Mouse (Mus musculus) right cerebral cortex, adult 18-20 months (tissue): ENCODE measurements at regions not wholly inside any gene's neighbourhood (a gene's known extent, or its start where the extent isn't known, plus 50 kb on each side); places are given as distances from the start of the nearest gene placed in this dataset.
A peak's percentile ranks its signal among the peaks of the same experiment; 100 is the strongest.

Source experiments
- DNase-seq: peaks from one replicate; pipeline ENCODE4 v3.0.0; 2022; ENCODE audit warnings: mixed read lengths

GRCm38 (mm10) chr1:104578123-104578522, 190.2 kb upstream of the Cdh20 start:
- DNase-seq = no peak

GRCm38 (mm10) chr1:104584123-104584522, 184.2 kb upstream of the Cdh20 start:
- no peak for DNase-seq

- DNase-seq = no peak
Observed at GRCm38 (mm10) chr1:104586985-104587384, 181.3 kb upstream of the Cdh20 start.

GRCm38 (mm10) chr1:104605301-104605700, 163.0 kb upstream of the Cdh20 start:
- no peak for DNase-seq

DNA sequence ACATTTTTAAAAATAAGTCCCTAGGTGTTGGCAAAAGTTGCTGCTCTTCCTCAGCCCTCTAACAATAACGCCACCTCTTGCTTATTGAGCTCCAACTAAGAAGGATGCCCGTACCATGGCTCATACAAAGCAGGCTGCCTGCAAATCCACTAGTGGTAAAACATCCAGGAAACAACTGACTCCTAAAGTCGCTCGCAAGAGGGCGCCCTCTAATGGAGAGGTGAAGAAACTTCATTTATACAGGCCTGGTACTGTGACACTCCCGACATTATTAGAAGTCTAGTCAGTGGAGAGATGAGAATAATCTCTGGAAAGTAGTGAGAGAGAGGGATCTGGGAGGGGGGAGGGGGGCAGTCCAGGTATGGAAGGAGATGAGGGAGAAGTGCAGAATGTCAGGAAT, 158.9 kb upstream of the Cdh20 start:
- DNase-seq = no peak

GRCm38 (mm10) chr1:104617374-104617773, 151.0 kb upstream of the Cdh20 start:
- no peak for DNase-seq

DNA sequence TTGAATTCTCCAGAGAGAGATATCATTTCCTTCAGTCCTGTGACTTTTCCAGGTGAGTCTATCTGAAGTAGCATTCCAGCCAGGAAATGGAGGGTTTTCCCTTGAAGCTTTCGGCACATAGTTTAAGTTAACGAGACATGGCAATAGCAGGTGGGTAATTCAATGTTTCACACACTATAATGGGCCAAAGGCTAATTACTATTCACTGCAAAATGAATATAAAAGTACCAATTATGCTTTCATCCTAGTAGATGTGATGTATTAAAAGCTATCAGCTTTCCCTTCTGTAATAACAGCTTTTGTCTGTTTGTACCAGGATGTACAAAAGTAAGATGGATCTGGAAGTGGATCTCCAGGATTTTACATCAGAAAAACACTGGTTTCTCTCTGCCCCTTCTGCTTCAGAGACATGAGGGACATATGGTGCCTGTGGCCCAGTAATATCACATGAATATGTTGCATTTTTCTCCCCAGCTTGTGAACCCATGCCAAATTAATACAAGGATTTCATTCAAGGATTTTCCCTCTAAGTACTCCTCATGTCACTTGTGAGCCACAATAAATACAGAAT, 148.4 kb upstream of the Cdh20 start:
- no peak for DNase-seq

- DNase-seq = no peak
Observed at GRCm38 (mm10) chr1:104625528-104625927, 142.8 kb upstream of the Cdh20 start.

- DNase-seq = peak; percentile 8
Observed at GRCm38 (mm10) chr1:104652405-104652804, 115.9 kb upstream of the Cdh20 start.
